In genomic region chrX:48318194-48318593, GRCm38 (mm10) we compare ENCODE assay signal across 8 mouse cellular contexts. TPM values are rescaled to one million over a fixed set of nuclear protein-coding genes. Genes with fewer than 3 reads are reported as not detected.
A peak's percentile ranks its signal among the peaks of the same experiment; 100 is the strongest.
DNase-seq lines count a peak whose midpoint lies in the region; ATAC-seq lines count a peak whose summit lies in the region.

No protein-coding gene starts in this region.

- no peaks in the 10 kb centered on the region for H3K36me3 ChIP-seq in limb, embryonic 11.5 days (ENCODE audit: control insufficient read depth, insufficient read depth, low read length)
- no peaks in the 10 kb centered on the region for H3K36me3 ChIP-seq in limb, embryonic 10.5 days
- no peaks in the 10 kb centered on the region for H3K36me3 ChIP-seq in intestine, embryonic 15.5 days
- no peaks in the 10 kb centered on the region for H3K36me3 ChIP-seq in forebrain, embryonic 16.5 days (ENCODE audit: control insufficient read depth, insufficient read depth)
- H3K36me3 ChIP-seq in forebrain, embryonic 13.5 days (ENCODE audit: poor library complexity, severe bottlenecking), result no peaks in the 10 kb centered on the region

- H3K4me2 ChIP-seq in limb, embryonic 11.5 days (ENCODE audit: low read depth, severe bottlenecking), result no peak overlapping the region
- H3K4me2 ChIP-seq in intestine, embryonic 15.5 days (replicated peaks), result peak overlapping the region; percentile 17; the same call in 1 of the 2 replicates
- no peak overlapping the region for H3K4me2 ChIP-seq in forebrain, embryonic 16.5 days (ENCODE audit: low read length)
- H3K4me2 ChIP-seq in forebrain, embryonic 13.5 days, result no peak overlapping the region

- no peak overlapping the region for H3K27ac ChIP-seq in limb, embryonic 11.5 days (replicated peaks; ENCODE audit: low read depth, low read length)
- no peak overlapping the region for H3K27ac ChIP-seq in limb, embryonic 10.5 days
- H3K27ac ChIP-seq in intestine, embryonic 15.5 days, result no peak overlapping the region
- no peak overlapping the region for H3K27ac ChIP-seq in forebrain, embryonic 16.5 days (ENCODE audit: low read length)
- no peak overlapping the region for H3K27ac ChIP-seq in forebrain, embryonic 13.5 days

- H3K4me1 ChIP-seq in limb, embryonic 11.5 days (ENCODE audit: control insufficient read depth, insufficient read depth, low read length), result no peaks in the 10 kb centered on the region
- peaks cover 19% of the 10 kb centered on the region for H3K4me1 ChIP-seq in limb, embryonic 10.5 days
- no peaks in the 10 kb centered on the region for H3K4me1 ChIP-seq in intestine, embryonic 15.5 days (replicated peaks)
- no peaks in the 10 kb centered on the region for H3K4me1 ChIP-seq in forebrain, embryonic 16.5 days (replicated peaks; ENCODE audit: control insufficient read depth, insufficient read depth, low read length)
- H3K4me1 ChIP-seq in forebrain, embryonic 13.5 days, result 0 out of 2 replicates have a peak, but pooled peaks cover 6% of the 10 kb centered on the region

- no peak; the same call in 1 of the 2 replicates for ATAC-seq in limb, embryonic 11.5 days (ENCODE audit: insufficient number of reproducible peaks, low FRiP score, low TSS enrichment, low read depth)
- peak; percentile 70 for ATAC-seq in intestine, embryonic 15.5 days
- ATAC-seq in forebrain, embryonic 16.5 days, result no peak
- no peak for ATAC-seq in forebrain, embryonic 13.5 days

- no peaks in the 10 kb centered on the region for H3K9me3 ChIP-seq in limb, embryonic 11.5 days (ENCODE audit: control insufficient read depth, low read length)
- no peaks in the 10 kb centered on the region for H3K9me3 ChIP-seq in limb, embryonic 10.5 days (replicated peaks)
- H3K9me3 ChIP-seq in intestine, embryonic 15.5 days, result no peaks in the 10 kb centered on the region
- no peaks in the 10 kb centered on the region for H3K9me3 ChIP-seq in forebrain, embryonic 16.5 days (ENCODE audit: control insufficient read depth, low read length)
- no peaks in the 10 kb centered on the region for H3K9me3 ChIP-seq in forebrain, embryonic 13.5 days (replicated peaks)

- H3K9ac ChIP-seq in limb, embryonic 11.5 days (ENCODE audit: low read length), result no peak overlapping the region
- no peak overlapping the region for H3K9ac ChIP-seq in intestine, embryonic 15.5 days
- H3K9ac ChIP-seq in forebrain, embryonic 16.5 days (replicated peaks; ENCODE audit: low read depth, low read length), result no peak overlapping the region
- H3K9ac ChIP-seq in forebrain, embryonic 13.5 days, result no peak overlapping the region

- H3K4me3 ChIP-seq in limb, embryonic 11.5 days (ENCODE audit: low read depth, low read length), result no peak overlapping the region
- H3K4me3 ChIP-seq in limb, embryonic 10.5 days, result no peak overlapping the region
- no peak overlapping the region for H3K4me3 ChIP-seq in intestine, embryonic 15.5 days (replicated peaks)
- H3K4me3 ChIP-seq in forebrain, embryonic 16.5 days (replicated peaks; ENCODE audit: low read length), result no peak overlapping the region
- no peak overlapping the region for H3K4me3 ChIP-seq in forebrain, embryonic 13.5 days

- H3K27me3 ChIP-seq in limb, embryonic 11.5 days (ENCODE audit: control insufficient read depth, insufficient read depth, low read length), result no peaks in the 10 kb centered on the region
- peaks cover 53% of the 10 kb centered on the region for H3K27me3 ChIP-seq in limb, embryonic 10.5 days (ENCODE audit: low read depth, poor library complexity, severe bottlenecking)
- H3K27me3 ChIP-seq in intestine, embryonic 15.5 days (replicated peaks), result no peaks in the 10 kb centered on the region
- H3K27me3 ChIP-seq in forebrain, embryonic 16.5 days (replicated peaks; ENCODE audit: control insufficient read depth, insufficient read depth, low read length), result no peaks in the 10 kb centered on the region
- peaks cover 15% of the 10 kb centered on the region for H3K27me3 ChIP-seq in forebrain, embryonic 13.5 days

- peak; percentile 25 for DNase-seq in limb, embryonic 11.5 days (ENCODE audit: low spot score)
- DNase-seq in limb, embryonic 10.5 days (ENCODE audit: low spot score), result no peak
- peak; percentile 35 to 38 for DNase-seq in lung, postnatal 4 days
- DNase-seq in thymus, postnatal 36 days, result peak; percentile 70 to 84
- no peak for DNase-seq in layer of hippocampus, adult 9-11 months

- WGBS in limb, embryonic 11.5 days, result 20% methylated on average over 9 of the region's 9 CpGs
- 14% methylated on average over 9 of the region's 9 CpGs for WGBS in limb, embryonic 10.5 days
- 28% methylated on average over 9 of the region's 9 CpGs for WGBS in intestine, embryonic 15.5 days
- 34% methylated on average over 9 of the region's 9 CpGs for WGBS in forebrain, embryonic 16.5 days
- WGBS in forebrain, embryonic 13.5 days, result 21% methylated on average over 9 of the region's 9 CpGs

RNA-seq across cellular contexts. Expression of gene Bcorl1, which starts 23.0 kb away (rescaled TPM):
- 5.3 and 5.4 TPM in 2 replicates for polyA plus RNA-seq in limb, embryonic 11.5 days (2014; fragmentation: Nextera tagmentation; extraction: Ambion mirVana)
- 3.9 and 4.4 TPM in 2 replicates for polyA plus RNA-seq in limb, embryonic 10.5 days (2016; fragmentation: Nextera tagmentation; extraction: Ambion mirVana)
- polyA plus RNA-seq in intestine, embryonic 15.5 days (2015; fragmentation: Nextera tagmentation; extraction: Ambion mirVana), result 4.9 and 5.1 TPM in 2 replicates
- polyA plus RNA-seq in forebrain, embryonic 16.5 days (2015; fragmentation: Nextera tagmentation; extraction: Ambion mirVana), result 8.4 and 8.5 TPM in 2 replicates
- 6.5 and 6.6 TPM in 2 replicates for polyA plus RNA-seq in forebrain, embryonic 13.5 days (2015; fragmentation: Nextera tagmentation; extraction: Ambion mirVana)

Comparison
In these comparisons a context has a peak if more than half of its experiments do, and no peak if none do; other contexts are left out.
1. DNase-seq: peak in limb, embryonic 11.5 days (single experiment), lung, postnatal 4 days (2 of 2) and thymus, postnatal 36 days (2 of 2); none in limb, embryonic 10.5 days (single experiment) and layer of hippocampus, adult 9-11 months (single experiment).